Mouse (Mus musculus): ENCODE data around the gene Aif1l. TPM values are rescaled to one million over a fixed set of nuclear protein-coding genes. Genes with fewer than 3 reads are reported as not detected.

The Aif1l gene
- polyA plus RNA-seq, 2 experiments, result 1.3 to 1.5 TPM

DNA sequence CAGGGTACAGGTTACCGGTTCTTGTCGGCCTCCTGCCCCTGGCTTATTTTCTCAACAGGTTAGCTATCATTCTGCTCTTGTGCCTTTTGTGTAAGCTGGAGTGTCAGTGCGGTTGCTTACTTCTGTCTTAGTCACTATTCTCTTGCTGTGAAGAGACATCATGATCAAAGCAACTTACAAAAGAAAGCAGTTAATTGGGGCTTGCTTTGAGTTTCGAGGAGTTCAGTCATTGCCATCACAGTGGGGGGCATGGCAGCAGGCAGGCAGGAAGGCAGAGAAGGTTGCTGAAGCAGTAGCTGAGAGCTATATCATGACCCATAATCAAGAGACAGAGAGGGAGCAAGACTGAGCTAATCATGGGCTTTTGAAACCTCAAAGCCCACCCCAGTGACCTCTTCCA lies 15.4 kb upstream of the Aif1l start:
- TF ChIP-seq CTCF (IDR thresholded peaks at IDR 0.05; ENCODE audit: low read depth) (no peak), EP300 (IDR thresholded peaks at IDR 0.05; ENCODE audit: low read depth) (no peak)
- ATAC-seq (ENCODE audit: insufficient read depth), result no peak
- H3K27ac ChIP-seq, result no peak overlapping the region
- DNase-seq (ENCODE audit: low read depth in 3 of 3, low spot score in 3 of 3), result no peak
- no peak overlapping the region for H3K4me3 ChIP-seq (ENCODE audit: insufficient read depth in 1 of 2, low read depth in 2 of 2, low read length in 2 of 2)
- H3K9ac ChIP-seq (replicated peaks), result no peak overlapping the region
- WGBS (ENCODE audit: insufficient replicate concordance), result 51% methylated on average over 4 of the region's 4 CpGs
- H3K4me1 ChIP-seq (replicated peaks; ENCODE audit: control insufficient read depth in 2 of 2, insufficient read depth in 2 of 2, low read length in 1 of 2), result no peaks in the 10 kb centered on the region
- no peaks in the 10 kb centered on the region for H3K36me3 ChIP-seq (replicated peaks; ENCODE audit: control insufficient read depth, insufficient read depth, low read depth)
- H3K9me3 ChIP-seq (ENCODE audit: control insufficient read depth, low read length), result no peaks in the 10 kb centered on the region
- no peak overlapping the region for H3K4me2 ChIP-seq (ENCODE audit: low read depth)
- H3K27me3 ChIP-seq (ENCODE audit: control insufficient read depth, insufficient read depth, low read length), result no peaks in the 10 kb centered on the region

GRCm38 (mm10) chr2:31935054-31935453 lies 14.9 kb upstream of the Aif1l start:
- Histone ChIP-seq H3K4me3 (ENCODE audit: insufficient read depth in 1 of 2, low read depth in 2 of 2, low read length in 2 of 2) (no peak overlapping the region), H3K27me3 (ENCODE audit: control insufficient read depth, insufficient read depth, low read length) (no peaks in the 10 kb centered on the region), H3K9ac (replicated peaks) (no peak overlapping the region), H3K9me3 (ENCODE audit: control insufficient read depth, low read length) (no peaks in the 10 kb centered on the region), H3K36me3 (replicated peaks; ENCODE audit: control insufficient read depth, insufficient read depth, low read depth) (no peaks in the 10 kb centered on the region), H3K4me2 (ENCODE audit: low read depth) (no peak overlapping the region), H3K27ac (no peak overlapping the region), H3K4me1 (replicated peaks; ENCODE audit: control insufficient read depth in 2 of 2, insufficient read depth in 2 of 2, low read length in 1 of 2) (no peaks in the 10 kb centered on the region)
- 35% methylated on average over 4 of the region's 4 CpGs for WGBS (ENCODE audit: insufficient replicate concordance)
- DNase-seq (ENCODE audit: low read depth in 3 of 3, low spot score in 3 of 3) (no peak), ATAC-seq (ENCODE audit: insufficient read depth) (no peak)
- TF ChIP-seq EP300 (IDR thresholded peaks at IDR 0.05; ENCODE audit: low read depth) (no peak), CTCF (IDR thresholded peaks at IDR 0.05; ENCODE audit: low read depth) (no peak)

DNA sequence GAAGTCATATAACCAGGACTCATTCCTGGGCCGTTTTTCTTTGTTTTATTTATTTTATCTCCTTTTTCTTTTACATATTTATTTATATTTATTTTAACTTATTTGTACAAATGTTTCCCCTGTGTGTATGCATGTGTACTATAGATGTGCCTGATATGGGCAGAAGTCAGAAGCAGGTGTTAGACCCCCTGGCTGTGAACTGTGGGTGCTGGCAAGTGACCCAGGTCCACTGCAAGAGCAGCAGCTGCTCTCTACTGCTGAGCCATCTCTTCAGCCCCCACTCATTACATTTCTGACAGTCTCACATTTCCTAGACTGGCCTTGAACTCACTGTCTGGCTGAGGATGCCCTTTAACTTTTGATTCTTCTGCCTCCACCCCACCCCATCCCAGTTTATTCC lies 11.6 kb upstream of the Aif1l start:
- WGBS (ENCODE audit: insufficient replicate concordance), result 58% methylated on average over 1 of the region's 1 CpGs
- H3K27me3 ChIP-seq (ENCODE audit: control insufficient read depth, insufficient read depth, low read length), result no peaks in the 10 kb centered on the region
- TF ChIP-seq CTCF (IDR thresholded peaks at IDR 0.05; ENCODE audit: low read depth) (no peak), EP300 (IDR thresholded peaks at IDR 0.05; ENCODE audit: low read depth) (no peak)
- H3K9me3 ChIP-seq (ENCODE audit: control insufficient read depth, low read length), result no peaks in the 10 kb centered on the region
- H3K9ac ChIP-seq (replicated peaks), result no peak overlapping the region
- H3K4me2 ChIP-seq (ENCODE audit: low read depth), result no peak overlapping the region
- ATAC-seq (ENCODE audit: insufficient read depth) (no peak), DNase-seq (ENCODE audit: low read depth in 3 of 3, low spot score in 3 of 3) (no peak)
- H3K4me1 ChIP-seq (replicated peaks; ENCODE audit: control insufficient read depth in 2 of 2, insufficient read depth in 2 of 2, low read length in 1 of 2), result no peaks in the 10 kb centered on the region
- H3K4me3 ChIP-seq (ENCODE audit: insufficient read depth in 1 of 2, low read depth in 2 of 2, low read length in 2 of 2), result no peak overlapping the region
- no peak overlapping the region for H3K27ac ChIP-seq
- no peaks in the 10 kb centered on the region for H3K36me3 ChIP-seq (replicated peaks; ENCODE audit: control insufficient read depth, insufficient read depth, low read depth)

- H3K36me3 ChIP-seq (replicated peaks; ENCODE audit: control insufficient read depth, insufficient read depth, low read depth), result no peaks in the 10 kb centered on the region
- ATAC-seq (ENCODE audit: insufficient read depth), result no peak
- H3K9ac ChIP-seq (replicated peaks), result no peak overlapping the region
- H3K4me3 ChIP-seq (ENCODE audit: insufficient read depth in 1 of 2, low read depth in 2 of 2, low read length in 2 of 2), result no peak overlapping the region
- no peaks in the 10 kb centered on the region for H3K4me1 ChIP-seq (replicated peaks; ENCODE audit: control insufficient read depth in 2 of 2, insufficient read depth in 2 of 2, low read length in 1 of 2)
- no peak overlapping the region for H3K4me2 ChIP-seq (ENCODE audit: low read depth)
- WGBS (ENCODE audit: insufficient replicate concordance), result 34% methylated on average over 4 of the region's 4 CpGs
- H3K27ac ChIP-seq, result no peak overlapping the region
- TF ChIP-seq CTCF (IDR thresholded peaks at IDR 0.05; ENCODE audit: low read depth), result no peak
- TF ChIP-seq EP300 (IDR thresholded peaks at IDR 0.05; ENCODE audit: low read depth), result no peak
- no peaks in the 10 kb centered on the region for H3K9me3 ChIP-seq (ENCODE audit: control insufficient read depth, low read length)
- no peak for DNase-seq (ENCODE audit: low read depth in 3 of 3, low spot score in 3 of 3)
- no peaks in the 10 kb centered on the region for H3K27me3 ChIP-seq (ENCODE audit: control insufficient read depth, insufficient read depth, low read length)
These were observed 6.9 kb upstream of the Aif1l start for GRCm38 (mm10) chr2:31943011-31943410.

DNA sequence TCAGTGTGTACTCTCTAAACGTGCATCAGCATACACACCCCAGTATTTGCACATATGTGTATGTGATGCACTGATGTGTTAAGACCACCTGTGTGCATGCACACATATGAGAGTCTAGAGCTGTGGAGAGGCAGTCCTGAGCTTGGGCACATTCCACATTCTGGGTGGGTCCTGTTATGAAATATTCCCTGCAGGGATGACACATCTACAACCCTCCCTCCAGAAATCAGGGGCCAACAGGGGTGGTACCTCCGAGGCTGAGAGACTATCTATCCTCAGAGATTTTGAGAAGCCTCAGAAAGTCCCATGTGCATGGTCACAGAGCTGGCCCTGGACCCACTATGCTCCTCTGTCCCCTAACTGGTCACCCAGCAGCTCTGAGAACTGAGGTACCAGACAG lies 4.4 kb upstream of the Aif1l start:
- ATAC-seq (ENCODE audit: insufficient read depth) (no peak), DNase-seq (ENCODE audit: low read depth in 3 of 3, low spot score in 3 of 3) (no peak)
- no peak overlapping the region for H3K27ac ChIP-seq
- no peaks in the 10 kb centered on the region for H3K36me3 ChIP-seq (replicated peaks; ENCODE audit: control insufficient read depth, insufficient read depth, low read depth)
- WGBS (ENCODE audit: insufficient replicate concordance), result 44% methylated on average over 2 of the region's 2 CpGs
- no peak overlapping the region for H3K9ac ChIP-seq (replicated peaks)
- H3K27me3 ChIP-seq (ENCODE audit: control insufficient read depth, insufficient read depth, low read length), result peaks cover 18% of the 10 kb centered on the region
- H3K4me2 ChIP-seq (ENCODE audit: low read depth), result no peak overlapping the region
- no peak overlapping the region for H3K4me3 ChIP-seq (ENCODE audit: insufficient read depth in 1 of 2, low read depth in 2 of 2, low read length in 2 of 2)
- H3K4me1 ChIP-seq (replicated peaks; ENCODE audit: control insufficient read depth in 2 of 2, insufficient read depth in 2 of 2, low read length in 1 of 2), result no peaks in the 10 kb centered on the region
- no peaks in the 10 kb centered on the region for H3K9me3 ChIP-seq (ENCODE audit: control insufficient read depth, low read length)
- TF ChIP-seq EP300 (IDR thresholded peaks at IDR 0.05; ENCODE audit: low read depth), result no peak

All from liver, embryonic 14.5 days (tissue).